Mouse (Mus musculus) ES-E14 (cell line): ENCODE results near the gene Kdm4b. TPM values are rescaled to one million over a fixed set of nuclear protein-coding genes. Genes with fewer than 3 reads are reported as not detected.

Experiments used
- DNase-seq: peaks from one replicate; pipeline ENCODE4 v3.0.0-alpha.2; 2013; ENCODE audit warnings: low read depth, low spot score
- H3K27ac ChIP-seq: 2 replicates; pipeline ENCODE4 v1.5.1; 2012; ENCODE audit warnings: low read depth, mild to moderate bottlenecking, low read length, moderate library complexity, mixed read lengths; ENCODE audit not compliant: poor library complexity, insufficient read depth, severe bottlenecking
- H3K36me3 ChIP-seq: 2 replicates; pipeline ENCODE4 v1.6.1; 2012; ENCODE audit warnings: mild to moderate bottlenecking, low read length, moderate library complexity, mixed read lengths; ENCODE audit not compliant: control insufficient read depth, poor library complexity, insufficient read depth, severe bottlenecking
- H3K4me1 ChIP-seq, 2 experiments: fragments of 150-350 bp in 1 of 2; sonication (generic) in 1 of 2; 2 replicates each; pipeline ENCODE4 v1.6.1; 2012; ENCODE audit warnings: low read length in 2 of 2, mild to moderate bottlenecking in 1 of 2, mixed read lengths in 1 of 2; ENCODE audit not compliant: control insufficient read depth in 2 of 2, insufficient read depth in 2 of 2, poor library complexity in 1 of 2
- H3K4me3 ChIP-seq, 2 experiments: fragments of 150-350 bp in 1 of 2; sonication (generic) in 1 of 2; 2 replicates each; pipeline ENCODE4 v1.5.1; 2012; ENCODE audit warnings: low read length in 2 of 2, low read depth in 1 of 2, mild to moderate bottlenecking in 1 of 2, mixed read lengths in 1 of 2; ENCODE audit not compliant: insufficient read depth in 1 of 2, poor library complexity in 1 of 2, severe bottlenecking in 1 of 2
- H3K9ac ChIP-seq: 2 replicates; pipeline ENCODE4 v1.6.1; 2012; ENCODE audit warnings: low read depth, mild to moderate bottlenecking, low read length, mixed read lengths; ENCODE audit not compliant: poor library complexity, insufficient read depth, severe bottlenecking
- H3K9me3 ChIP-seq: fragments of 150-350 bp; sonication (generic); 2 replicates; pipeline ENCODE4 v1.6.1; 2012; ENCODE audit warnings: low read depth, mild to moderate bottlenecking, low read length; ENCODE audit not compliant: control insufficient read depth, insufficient read depth
- CHD2 ChIP-seq: IDR thresholded peaks from 2 replicates; pipeline ENCODE4 v1.6.1; 2014; ENCODE audit warnings: mild to moderate bottlenecking, low read depth, low read length, inconsistent platforms
- HCFC1 ChIP-seq: IDR thresholded peaks from 2 replicates; pipeline ENCODE4 v1.6.1; 2012; ENCODE audit warnings: low read length, inconsistent platforms, borderline replicate concordance; ENCODE audit not compliant: insufficient read depth
- MAFK ChIP-seq: IDR thresholded peaks from 2 replicates; pipeline ENCODE4 v1.6.1; 2014; ENCODE audit warnings: mild to moderate bottlenecking, low read depth, low read length, inconsistent platforms; ENCODE audit not compliant: insufficient read depth
- ZC3H11A ChIP-seq: IDR thresholded peaks from 2 replicates; pipeline ENCODE4 v1.6.1; 2012; ENCODE audit warnings: low read depth, mild to moderate bottlenecking, inconsistent platforms, low read length, borderline replicate concordance
- ZNF384 ChIP-seq: IDR thresholded peaks from 2 replicates; pipeline ENCODE4 v1.6.1; 2012; ENCODE audit warnings: low read depth, low read length, inconsistent platforms
- in situ Hi-C, 2 experiments: fragments of 600-800 bp; cut with MboI; formaldehyde crosslinking; loops; one replicate each; pipeline ENCODE4 v1.15.1; 2025; ENCODE audit warnings: low sequenced_read_pairs in 2 of 2, inconsistent platforms in 1 of 2; ENCODE audit not compliant: unreplicated experiment in 2 of 2
- total RNA-seq: library from RNA; depleted of rRNA; stranded (reverse); fragments of 300-350 nt; gene quantifications from 2 replicates; pipeline ENCODE4 v1.2.3, GENCODE M21; 2012

Gene Kdm4b
- total RNA-seq, 1 experiment, result 21.1 TPM

DNA sequence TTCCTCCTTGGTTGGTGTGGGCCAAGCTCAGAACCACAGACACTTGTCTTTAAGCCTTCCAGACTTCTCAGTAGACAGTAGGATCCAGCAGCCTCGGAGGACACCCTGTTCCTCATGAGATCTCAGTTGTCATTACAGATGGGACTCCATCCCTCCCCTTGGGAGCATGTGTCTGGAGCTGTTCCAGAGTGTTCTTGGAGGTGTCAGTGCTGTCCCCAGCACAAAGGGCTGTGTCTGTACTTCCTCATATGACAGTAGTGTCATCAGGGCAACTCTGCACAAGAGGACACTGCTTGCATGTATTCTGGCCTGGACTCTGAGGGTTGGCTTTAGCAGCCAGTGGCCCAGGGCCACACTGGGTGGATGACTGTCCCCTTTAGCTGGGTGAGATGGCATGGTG lies 49.0 kb downstream of the Kdm4b start:
- H3K4me3 ChIP-seq, result no peak overlapping the region
- in situ Hi-C loops, result no loop called here
- no peak overlapping the region for H3K27ac ChIP-seq
- no peak overlapping the region for H3K9ac ChIP-seq
- no peaks in the 10 kb centered on the region for H3K4me1 ChIP-seq
- peaks cover 21% of the 10 kb centered on the region; the same call in 1 of the 2 replicates for H3K36me3 ChIP-seq
- H3K9me3 ChIP-seq, result no peaks in the 10 kb centered on the region
- no peak for TF ChIP-seq CHD2
- TF ChIP-seq HCFC1, result no peak
- TF ChIP-seq MAFK, result no peak
- no peak for TF ChIP-seq ZNF384
- TF ChIP-seq ZC3H11A, result no peak
- DNase-seq, result no peak

DNA sequence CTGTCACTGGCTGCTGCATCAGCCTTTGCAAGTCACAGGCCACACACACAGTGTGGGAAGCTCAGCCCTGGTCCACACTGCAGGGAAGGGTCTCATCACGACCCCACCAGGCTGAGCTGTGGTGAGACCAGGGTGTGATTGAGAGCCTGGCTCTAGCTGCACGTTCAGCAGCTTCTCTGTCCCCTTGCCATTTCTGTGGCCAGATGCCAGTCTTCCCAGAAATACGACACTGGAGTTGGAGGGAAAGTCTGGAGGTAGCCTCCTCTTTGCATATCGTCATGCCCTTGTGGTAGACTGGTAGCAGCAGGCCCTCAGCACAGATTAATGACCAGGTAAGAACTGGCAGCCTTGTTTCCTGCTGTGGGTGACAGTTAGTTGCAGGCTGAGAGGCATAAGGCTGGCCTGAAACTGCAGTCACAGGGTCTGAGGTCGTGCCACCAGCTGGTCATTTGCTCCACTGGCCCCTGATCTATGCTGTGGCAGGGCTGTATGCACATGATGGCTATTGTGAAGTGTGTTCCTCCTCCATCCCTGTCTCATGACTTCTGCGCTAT lies 53.5 kb downstream of the Kdm4b start:
- Histone ChIP-seq H3K4me1 (no peaks in the 10 kb centered on the region), H3K27ac (no peak overlapping the region), H3K9me3 (no peaks in the 10 kb centered on the region), H3K36me3 (peaks cover 12% of the 10 kb centered on the region; the same call in 1 of the 2 replicates), H3K4me3 (no peak overlapping the region), H3K9ac (no peak overlapping the region)
- no peak for TF ChIP-seq MAFK
- TF ChIP-seq ZC3H11A, result no peak
- no peak for TF ChIP-seq HCFC1
- no peak for TF ChIP-seq CHD2
- no peak for TF ChIP-seq ZNF384
- in situ Hi-C loops, result no loop called here
- DNase-seq, result no peak

DNA sequence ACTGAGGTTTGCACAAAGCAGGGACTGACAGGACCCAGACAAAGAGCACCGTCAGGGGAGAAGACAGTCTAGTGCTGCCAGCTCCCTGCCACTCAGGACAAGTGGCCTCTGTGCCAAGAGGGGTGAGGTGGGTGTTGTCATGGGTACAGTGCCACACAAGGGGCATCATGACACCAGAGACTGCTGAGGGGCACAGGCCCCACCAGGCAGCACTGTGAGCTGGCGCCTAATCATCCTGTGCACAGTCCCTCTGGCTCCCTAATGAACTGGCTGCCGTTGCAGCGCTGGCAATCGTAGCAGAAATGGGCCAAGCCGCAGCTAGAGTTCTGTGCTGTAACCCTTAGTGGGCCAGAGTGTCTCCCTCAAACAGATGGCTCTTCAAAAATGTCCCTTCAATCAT lies 54.4 kb downstream of the Kdm4b start:
- peaks cover 17% of the 10 kb centered on the region; the same call in 1 of the 2 replicates for H3K36me3 ChIP-seq
- in situ Hi-C loops, result no loop called here
- TF ChIP-seq HCFC1 (no peak), ZNF384 (no peak), MAFK (no peak), CHD2 (no peak), ZC3H11A (no peak)

DNA sequence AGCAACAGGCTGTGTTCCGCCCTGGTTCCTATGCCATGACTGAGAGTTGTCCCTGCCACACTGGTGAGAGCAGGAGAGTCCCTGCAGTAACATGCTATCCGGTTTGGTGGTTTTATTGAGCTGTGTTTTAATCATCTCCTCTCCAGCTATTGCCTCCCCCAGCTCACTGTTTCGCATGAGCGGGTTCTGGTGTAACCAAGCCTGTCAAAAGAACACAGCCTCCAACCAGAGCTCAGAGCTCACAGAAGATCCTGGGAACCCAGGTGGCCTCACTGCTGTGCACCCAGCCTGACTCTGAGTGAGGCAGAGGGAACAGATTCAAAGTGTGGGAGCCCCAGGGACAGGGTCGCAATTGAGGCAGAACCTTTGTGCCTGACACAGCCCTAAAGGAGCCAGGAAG lies 55.3 kb downstream of the Kdm4b start:
- peaks cover 17% of the 10 kb centered on the region; the same call in 1 of the 2 replicates for H3K36me3 ChIP-seq
- no peak overlapping the region for H3K4me3 ChIP-seq
- no peak overlapping the region for H3K9ac ChIP-seq
- no peak overlapping the region for H3K27ac ChIP-seq
- H3K4me1 ChIP-seq, result no peaks in the 10 kb centered on the region
- H3K9me3 ChIP-seq, result no peaks in the 10 kb centered on the region
- no peak for DNase-seq
- in situ Hi-C loops, result no loop called here
- TF ChIP-seq ZNF384, result no peak
- TF ChIP-seq MAFK, result no peak
- no peak for TF ChIP-seq HCFC1
- no peak for TF ChIP-seq ZC3H11A
- TF ChIP-seq CHD2, result no peak

More for the DNA sequence above, 54.4 kb downstream of the Kdm4b start:
- Histone ChIP-seq H3K9me3 (no peaks in the 10 kb centered on the region), H3K4me1 (no peaks in the 10 kb centered on the region), H3K27ac (no peak overlapping the region), H3K9ac (no peak overlapping the region), H3K4me3 (no peak overlapping the region)
- no peak for DNase-seq
